Mouse (Mus musculus) mature B cell (primary cell): ENCODE measurements around the gene Rfx8.

ENCODE experiments used
- in situ Hi-C: fragments of 300-500 bp; cut with MboI; formaldehyde crosslinking; loops from 2 replicates; pipeline ENCODE4 v1.14.3; 2019

The Rfx8 gene

GRCm38 (mm10) chr1:39734881-39735280, 14.1 kb upstream of the Rfx8 start:
- in situ Hi-C loops = no loop called here

- in situ Hi-C loops = no loop called here
Measured at GRCm38 (mm10) chr1:39734311-39734710, 13.5 kb upstream of the Rfx8 start.

- in situ Hi-C loops = no loop called here
Measured at GRCm38 (mm10) chr1:39733876-39734275, 13.1 kb upstream of the Rfx8 start.

- in situ Hi-C loops = no loop called here
Measured at GRCm38 (mm10) chr1:39732081-39732480, 11.3 kb upstream of the Rfx8 start.

- in situ Hi-C loops = no loop called here
Measured at GRCm38 (mm10) chr1:39731543-39731942, 10.7 kb upstream of the Rfx8 start.

- in situ Hi-C loops = no loop called here
Measured at GRCm38 (mm10) chr1:39730868-39731267, 10.1 kb upstream of the Rfx8 start.

GRCm38 (mm10) chr1:39729919-39730318, 9.1 kb upstream of the Rfx8 start:
- in situ Hi-C loops = no loop called here

- in situ Hi-C loops = no loop called here
Measured at GRCm38 (mm10) chr1:39721351-39721726, 542 bp upstream of the Rfx8 start.

- in situ Hi-C loops = no loop called here
Measured at GRCm38 (mm10) chr1:39720186-39720585, 611 bp downstream of the Rfx8 start.

- in situ Hi-C loops = no loop called here
Measured at GRCm38 (mm10) chr1:39715551-39715950, 5.2 kb downstream of the Rfx8 start.

- in situ Hi-C loops = no loop called here
Measured at GRCm38 (mm10) chr1:39714729-39715128, 6.1 kb downstream of the Rfx8 start.

GRCm38 (mm10) chr1:39713842-39714658, 6.7 kb downstream of the Rfx8 start:
- in situ Hi-C loops = no loop called here

- in situ Hi-C loops = no loop called here
Measured at GRCm38 (mm10) chr1:39713300-39713699, 7.5 kb downstream of the Rfx8 start.

GRCm38 (mm10) chr1:39712261-39712660, 8.5 kb downstream of the Rfx8 start:
- in situ Hi-C loops = no loop called here

- in situ Hi-C loops = no loop called here
Measured at GRCm38 (mm10) chr1:39710604-39711003, 10.2 kb downstream of the Rfx8 start.

- in situ Hi-C loops = no loop called here
Measured at GRCm38 (mm10) chr1:39710016-39710415, 10.8 kb downstream of the Rfx8 start.

- in situ Hi-C loops = no loop called here
Measured at GRCm38 (mm10) chr1:39708778-39709177, 12.0 kb downstream of the Rfx8 start.

GRCm38 (mm10) chr1:39702216-39703046, 18.4 kb downstream of the Rfx8 start:
- in situ Hi-C loops = no loop called here

GRCm38 (mm10) chr1:39701274-39701602, 19.6 kb downstream of the Rfx8 start:
- in situ Hi-C loops = no loop called here

- in situ Hi-C loops = no loop called here
Measured at GRCm38 (mm10) chr1:39700599-39701273, 20.1 kb downstream of the Rfx8 start.

GRCm38 (mm10) chr1:39698456-39698855, 22.3 kb downstream of the Rfx8 start:
- in situ Hi-C loops = no loop called here

GRCm38 (mm10) chr1:39695198-39695597, 25.6 kb downstream of the Rfx8 start:
- in situ Hi-C loops = no loop called here

- in situ Hi-C loops = no loop called here
Measured at GRCm38 (mm10) chr1:39694756-39695155, 26.0 kb downstream of the Rfx8 start.
